Mouse (Mus musculus) liver, adult 2 months (tissue): ENCODE data around the gene Zfp827.

ENCODE experiments used
- CTCF ChIP-seq: fragments of 200-500 bp; IDR thresholded peaks from 2 replicates; pipeline ENCODE4 v1.5.1; 2011; ENCODE audit warnings: low read depth, low read length, control low read depth
- POLR2A ChIP-seq: fragments of 200-500 bp; IDR thresholded peaks from 2 replicates; pipeline ENCODE4 v1.6.1; 2011; ENCODE audit warnings: low read length, control low read depth; ENCODE audit not compliant: insufficient read depth; ENCODE audit errors: extremely low read depth

GRCm38 (mm10) chr8:79042252-79042651 lies 14.0 kb downstream of the Zfp827 start:
- TF ChIP-seq POLR2A = no peak
- TF ChIP-seq CTCF = no peak
